Mouse (Mus musculus) adrenal gland, adult 2 months (tissue): ENCODE measurements at regions not wholly inside any gene's neighbourhood (a gene's known extent, or its start where the extent isn't known, plus 50 kb on each side); places are given as distances from the start of the nearest gene placed in this dataset.
"Not testable (repeated sequence)": the region's sequence is repeated elsewhere in the genome, so short reads cannot be mapped to it uniquely, and the experiment has no call there.

Experiments used
- DNase-seq: peaks from one replicate; pipeline ENCODE4 v3.0.0; 2021

DNA sequence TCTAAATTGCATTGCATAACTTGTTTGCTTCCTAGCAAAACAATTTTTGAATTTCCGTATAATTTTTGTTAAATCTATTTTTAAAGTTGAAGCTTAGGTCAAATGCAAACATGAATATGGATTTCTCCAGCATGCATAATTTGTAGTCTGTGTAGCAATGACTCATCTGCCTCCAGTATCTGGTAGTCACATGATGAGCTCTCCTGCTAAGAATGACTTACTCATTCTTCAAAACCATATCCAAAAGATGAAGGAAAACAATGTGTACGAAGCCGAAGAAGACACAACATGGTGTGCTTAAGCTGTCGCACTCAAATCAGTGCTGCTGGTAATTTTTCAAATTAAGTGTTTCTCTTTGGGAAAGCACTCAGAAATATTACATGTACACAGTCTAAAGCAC is 1453.2 kb upstream of the Gje1 start:
- no peak for DNase-seq

DNA sequence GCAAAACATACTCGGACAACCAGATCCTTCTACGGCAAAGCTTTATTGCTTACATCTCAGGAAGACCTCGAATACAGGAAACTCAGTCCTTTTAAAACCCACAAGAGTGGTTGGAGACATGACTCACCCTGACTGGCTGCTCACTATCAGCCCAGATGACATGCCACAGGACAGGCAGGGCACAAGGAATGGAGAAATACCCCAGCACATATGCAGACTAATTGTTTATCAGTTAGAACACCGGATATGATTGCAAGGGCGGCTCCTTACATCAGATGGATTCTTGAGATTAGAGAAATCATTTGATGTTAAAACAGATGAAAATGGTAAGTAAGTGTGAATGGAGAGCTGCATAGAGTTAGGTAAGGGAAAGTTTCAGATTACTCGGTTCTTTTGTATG is 1441.5 kb upstream of the Gje1 start:
- not testable (repeated sequence) for DNase-seq

DNA sequence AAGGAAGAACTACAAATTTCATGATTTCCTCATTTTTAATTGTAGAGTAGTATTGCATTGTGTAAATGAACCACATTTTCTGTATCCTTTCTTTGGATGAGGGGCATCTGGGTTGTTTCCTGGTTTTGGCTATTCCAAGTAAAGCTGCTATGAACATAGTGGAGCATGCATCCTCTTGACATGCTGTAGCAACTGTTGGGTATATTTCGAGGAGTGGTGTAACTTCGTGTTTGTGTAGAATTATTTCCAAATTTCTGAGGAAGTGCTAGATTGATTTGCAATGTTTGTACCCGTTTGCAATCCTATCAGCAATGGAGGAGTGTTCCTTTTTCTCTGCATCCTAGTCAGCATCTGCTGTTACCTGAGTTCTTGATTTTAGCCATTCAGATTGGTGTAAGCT is 1440.4 kb upstream of the Gje1 start:
- no peak for DNase-seq

DNA sequence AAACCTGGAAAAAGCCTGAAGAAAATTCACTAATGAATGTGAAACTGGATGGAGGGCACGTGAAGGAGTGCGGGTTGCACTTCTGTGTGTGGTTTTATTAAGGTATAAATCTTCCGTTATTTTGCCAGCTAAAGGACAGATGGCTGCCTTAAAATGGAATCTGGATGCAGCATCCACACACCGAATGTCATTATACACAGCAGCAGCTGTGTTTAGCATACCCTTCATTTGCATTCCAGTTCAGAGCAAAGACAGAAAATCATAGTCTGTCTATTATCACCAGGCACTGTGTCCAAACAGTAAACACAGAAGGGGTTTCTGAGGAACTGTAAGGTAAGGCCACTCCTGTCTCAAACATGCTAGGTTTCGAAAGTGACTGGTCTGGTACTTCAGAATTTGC is 1438.9 kb upstream of the Gje1 start:
- DNase-seq = no peak

DNA sequence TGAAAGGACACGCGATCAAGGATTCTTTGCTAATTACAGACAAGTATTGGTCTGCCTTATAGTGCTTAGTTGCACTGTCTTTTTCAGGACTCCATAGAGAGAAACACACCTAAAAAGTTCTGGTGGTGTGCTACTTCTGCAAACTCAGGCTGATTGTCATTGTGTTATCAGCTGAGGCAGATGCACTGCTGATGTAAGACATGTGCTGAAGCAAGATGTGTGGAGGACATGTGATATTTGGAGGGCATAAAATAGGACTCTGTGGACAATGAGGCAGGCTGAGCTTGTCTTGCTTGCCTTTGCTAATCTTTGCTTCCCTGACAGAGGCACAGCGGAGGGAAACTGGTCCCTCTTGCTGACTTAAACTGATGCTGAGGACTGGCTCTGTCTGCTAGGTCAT is 1431.0 kb upstream of the Gje1 start:
- DNase-seq = no peak

DNA sequence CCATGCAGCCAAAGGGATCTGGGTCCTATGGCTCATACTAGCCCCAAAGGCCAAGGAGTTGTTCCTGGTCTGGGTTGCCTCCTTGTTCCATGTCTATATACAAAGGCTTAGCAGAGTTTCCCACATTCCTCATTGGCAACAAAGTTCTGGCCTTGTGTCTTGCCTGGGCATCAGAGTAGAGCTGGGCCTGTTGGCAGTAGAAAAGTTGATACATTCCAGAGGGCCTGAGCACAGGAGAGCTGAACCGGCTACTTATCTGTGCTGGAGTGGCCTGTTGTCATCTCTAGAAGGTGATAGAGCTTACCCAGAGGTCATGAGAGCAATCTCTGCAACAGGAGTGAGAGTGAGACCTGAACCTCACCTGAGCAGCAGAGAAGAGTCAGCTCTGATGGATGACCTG is 1427.4 kb upstream of the Gje1 start:
- no peak for DNase-seq

DNA sequence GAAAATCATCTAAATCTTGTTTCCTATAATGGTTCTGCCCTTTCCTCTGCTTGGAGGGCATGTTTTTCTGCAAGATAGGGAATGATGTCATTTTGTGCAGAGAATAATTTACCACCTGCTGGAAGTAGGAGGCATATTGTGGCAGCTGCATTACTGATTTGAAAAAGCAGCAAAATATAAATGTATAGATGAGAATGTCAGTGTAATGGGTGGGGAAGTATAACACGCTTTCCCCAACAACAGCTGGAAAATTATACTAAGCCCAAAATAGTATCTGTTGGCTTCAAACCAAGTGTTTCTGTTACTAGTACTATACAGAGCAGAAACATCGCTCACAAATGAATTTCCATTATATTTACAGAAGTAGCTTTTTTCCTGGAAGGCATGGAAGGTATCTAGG is 1405.9 kb upstream of the Gje1 start:
- DNase-seq = no peak

DNA sequence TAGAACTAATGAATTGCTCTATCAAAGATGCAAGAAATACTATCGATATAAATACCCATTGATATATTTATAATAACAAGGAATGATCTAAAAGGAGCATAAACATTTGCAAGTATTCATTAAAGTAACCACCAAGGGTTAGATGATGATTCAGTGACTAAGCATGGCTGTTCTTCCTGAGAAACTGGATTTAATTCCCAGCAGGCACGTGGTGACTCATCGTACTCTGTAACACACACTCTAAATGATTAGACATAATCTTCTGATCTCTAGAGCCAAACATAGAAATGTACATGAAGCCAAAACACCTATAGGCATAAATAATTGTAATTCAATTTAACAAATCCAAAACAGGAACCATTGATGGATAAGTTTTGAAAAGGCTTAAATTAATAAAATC is 1370.2 kb upstream of the Gje1 start:
- no peak for DNase-seq

DNA sequence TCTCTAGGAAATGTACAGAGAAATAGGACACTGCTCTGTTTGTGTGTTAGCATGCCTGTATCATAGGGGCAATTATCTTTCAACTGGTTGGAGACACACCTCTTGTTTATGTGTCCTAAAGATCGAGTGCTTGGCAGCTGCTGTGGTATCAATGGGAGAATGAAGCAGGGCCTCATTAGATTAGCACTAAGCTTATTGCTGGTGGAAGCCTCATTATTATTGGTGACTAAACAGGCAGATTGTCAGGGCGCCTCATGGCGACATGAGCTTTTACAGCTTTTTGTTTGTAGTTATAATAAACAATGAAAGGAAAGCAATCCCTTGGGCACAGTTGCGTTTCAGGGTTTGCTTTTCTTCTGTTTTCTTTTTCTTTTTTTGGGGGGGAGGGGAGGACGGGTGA is 1335.0 kb upstream of the Gje1 start:
- DNase-seq = no peak

DNA sequence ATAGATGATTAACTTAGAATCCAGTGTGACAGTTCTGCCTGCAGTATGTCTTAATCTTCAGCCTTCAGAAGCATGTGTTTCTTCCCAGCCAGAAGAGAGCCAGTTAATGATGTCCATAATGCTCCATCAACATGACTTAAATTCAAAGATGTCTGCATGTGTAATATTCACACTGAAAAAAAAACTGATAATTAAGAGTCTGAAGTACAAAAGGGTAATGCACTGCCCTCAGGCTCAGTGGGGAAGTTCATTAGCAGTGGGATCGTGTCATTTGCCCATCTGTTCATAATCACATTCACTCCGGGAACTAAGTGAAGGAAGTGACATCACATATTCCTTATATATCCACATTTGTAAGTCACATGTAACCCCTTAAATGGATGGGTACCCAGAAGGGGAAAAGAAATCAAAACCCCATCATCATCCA is 1334.5 kb upstream of the Gje1 start:
- DNase-seq = no peak

DNA sequence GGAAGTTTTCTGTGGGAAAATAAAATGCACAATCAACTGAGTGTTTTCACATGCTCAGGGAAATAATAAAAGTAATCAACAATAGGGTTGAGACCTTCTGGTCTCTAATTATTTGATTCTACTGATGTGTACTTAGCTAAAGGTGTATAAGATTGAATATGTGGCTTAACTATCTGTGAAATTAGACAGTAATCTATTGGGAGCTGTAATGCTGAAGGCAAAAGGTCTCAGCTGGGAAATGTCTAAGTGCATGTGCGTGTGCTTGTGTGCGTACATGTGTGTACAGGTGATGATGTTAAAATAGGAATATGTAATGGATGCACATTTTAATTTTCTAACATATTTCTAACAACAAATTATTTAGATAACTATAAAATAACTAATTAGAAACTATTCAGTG is 1318.2 kb upstream of the Gje1 start:
- no peak for DNase-seq

DNA sequence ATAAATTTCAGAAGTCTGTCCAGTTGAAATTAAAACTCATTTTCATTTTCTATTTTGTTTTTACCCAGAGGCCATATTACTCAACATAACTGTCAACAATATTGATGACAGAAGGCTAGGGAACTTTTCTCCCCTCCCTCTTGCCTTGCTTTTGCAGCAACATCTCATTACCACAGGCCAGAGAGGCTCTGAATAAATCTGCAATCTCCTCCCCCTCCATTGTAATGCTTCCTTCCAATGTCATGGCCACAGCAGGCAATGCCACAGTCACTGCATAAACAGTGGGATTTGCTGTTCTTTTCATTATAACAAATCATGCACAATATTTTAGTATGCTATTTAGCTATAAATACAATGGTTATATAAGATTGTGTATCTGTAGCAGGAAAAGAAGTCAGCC is 1315.1 kb upstream of the Gje1 start:
- peak; percentile 19 for DNase-seq

DNA sequence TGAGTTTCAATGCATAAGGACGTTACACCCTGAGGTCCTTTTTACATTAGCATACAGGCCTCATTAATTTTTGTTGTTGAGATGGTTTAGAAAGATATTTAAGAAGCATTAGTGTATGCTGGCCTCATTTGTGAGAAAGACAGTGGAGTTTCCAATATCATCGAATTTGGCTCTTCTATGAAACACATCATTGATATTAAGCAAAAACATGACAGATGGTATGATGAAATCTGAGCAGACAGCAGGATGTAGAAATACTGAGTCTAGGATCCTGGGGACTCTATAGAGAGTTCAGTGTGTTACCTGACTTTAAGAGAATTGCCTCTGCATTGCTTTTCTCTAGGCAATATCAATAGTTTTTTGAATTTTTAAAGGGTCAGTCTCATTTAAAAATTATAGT is 1312.8 kb upstream of the Gje1 start:
- no peak for DNase-seq

DNA sequence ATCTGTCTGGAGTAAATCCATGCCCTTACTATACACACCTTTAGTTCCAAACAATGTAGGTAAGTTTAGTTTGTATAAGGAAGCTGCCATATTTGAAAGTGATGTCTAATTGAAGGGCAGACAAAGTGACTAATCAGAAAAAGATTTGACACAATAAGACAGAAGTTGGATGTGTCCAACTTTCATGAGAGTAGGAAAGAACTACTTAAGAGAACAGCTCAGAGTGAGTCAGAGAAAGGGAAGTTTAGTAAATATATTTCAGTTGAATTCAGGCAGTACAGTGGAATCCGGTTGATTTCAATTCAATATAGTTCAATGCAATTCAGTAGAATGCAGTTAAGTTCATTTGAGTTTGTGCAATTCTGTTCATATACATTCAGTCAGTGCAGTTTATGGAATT is 1296.8 kb upstream of the Gje1 start:
- DNase-seq = no peak

DNA sequence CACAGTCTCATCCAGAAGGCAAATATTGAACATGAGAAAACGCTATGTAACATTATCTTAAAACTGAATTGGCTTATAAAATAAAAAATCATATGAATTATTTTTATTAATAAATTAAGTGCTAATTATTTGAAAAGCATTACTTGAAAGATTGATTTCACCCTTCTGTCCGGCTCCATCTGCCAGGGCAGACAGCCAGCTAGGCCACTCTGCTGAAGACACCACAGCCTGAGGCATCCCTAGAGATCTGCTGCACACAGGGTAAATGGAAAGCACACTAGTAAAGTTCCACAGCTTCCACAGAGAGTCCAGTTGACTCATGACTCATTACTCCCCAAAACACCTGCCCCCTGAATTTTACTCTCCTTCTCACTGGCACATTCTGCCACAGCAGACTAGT is 1283.2 kb upstream of the Gje1 start:
- no peak for DNase-seq

DNA sequence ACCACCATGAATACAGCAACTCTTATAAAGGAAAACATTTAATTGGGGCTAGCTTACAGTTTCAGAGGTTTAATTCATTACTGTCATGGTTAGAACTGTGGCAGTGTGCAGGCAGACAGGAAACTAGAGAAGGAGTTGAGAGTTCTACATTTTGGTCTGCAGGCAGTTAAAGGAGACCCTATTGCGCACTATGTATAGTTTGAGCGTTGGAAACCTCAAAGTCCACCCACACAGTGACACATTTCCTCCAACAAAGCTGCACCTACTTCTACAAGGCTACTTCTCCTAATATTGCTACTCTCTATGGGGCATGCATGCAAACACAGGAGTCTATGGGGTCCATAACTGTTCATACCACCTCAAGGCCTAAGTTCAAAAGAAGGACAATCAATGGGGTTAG is 1275.3 kb upstream of the Gje1 start:
- no peak for DNase-seq
